Mouse (Mus musculus) limb, embryonic 11.5 days (tissue): Measurements from ENCODE around the gene Krt28. TPM values are rescaled to one million over a fixed set of nuclear protein-coding genes. Genes with fewer than 3 reads are reported as not detected.

ENCODE experiments used
- ATAC-seq: fragments of 200-750 bp; cut with Nextera tagmentation; 2 replicates; pipeline ENCODE4 v1.8.0; 2017; ENCODE audit warnings: low read depth; ENCODE audit not compliant: insufficient number of reproducible peaks, low FRiP score, low TSS enrichment
- DNase-seq: peaks from one replicate; pipeline ENCODE4 v3.0.0-alpha.2; 2015; ENCODE audit warnings: low spot score
- H3K27ac ChIP-seq: fragments of 300-500 bp; sonication (generic); replicated peaks from 2 replicates; pipeline ENCODE4 v1.5.1; 2014; ENCODE audit warnings: low read depth, mild to moderate bottlenecking, low read length
- H3K27me3 ChIP-seq: fragments of 300-500 bp; sonication (generic); 2 replicates; pipeline ENCODE4 v1.6.1; 2014; ENCODE audit warnings: mild to moderate bottlenecking, low read length, mixed read lengths; ENCODE audit not compliant: control insufficient read depth, insufficient read depth
- H3K36me3 ChIP-seq: fragments of 300-500 bp; sonication (generic); 2 replicates; pipeline ENCODE4 v1.6.1; 2014; ENCODE audit warnings: mild to moderate bottlenecking, low read length, moderate library complexity, mixed read lengths; ENCODE audit not compliant: control insufficient read depth, insufficient read depth
- H3K4me1 ChIP-seq: fragments of 300-500 bp; sonication (generic); 2 replicates; pipeline ENCODE4 v1.6.1; 2014; ENCODE audit warnings: low read length, mixed read lengths; ENCODE audit not compliant: control insufficient read depth, insufficient read depth
- H3K4me2 ChIP-seq: fragments of 300-500 bp; sonication (generic); 2 replicates; pipeline ENCODE4 v1.6.1; 2014; ENCODE audit warnings: low read depth, mild to moderate bottlenecking, moderate library complexity; ENCODE audit not compliant: severe bottlenecking
- H3K4me3 ChIP-seq: fragments of 300-500 bp; sonication (generic); 2 replicates; pipeline ENCODE4 v1.5.1; 2014; ENCODE audit warnings: low read depth, low read length
- H3K9ac ChIP-seq: fragments of 300-500 bp; sonication (generic); 2 replicates; pipeline ENCODE4 v1.6.1; 2014; ENCODE audit warnings: mild to moderate bottlenecking, low read length
- H3K9me3 ChIP-seq: fragments of 300-500 bp; sonication (generic); 2 replicates; pipeline ENCODE4 v1.6.1; 2016; ENCODE audit warnings: low read length; ENCODE audit not compliant: control insufficient read depth
- WGBS: fragments of 180-500 bp; shearing (Covaris S2); extraction: QIAGEN DNeasy Blood & Tissue Kit; methylation state at CpG from one replicate; pipeline ENCODE4 v1.1.7; 2014; 5-methylcytosine and 5-hydroxymethylcytosine counted together
- polyA plus RNA-seq: library from polyadenylated mRNA; unstranded; fragments of >200 nt; fragmentation: Nextera tagmentation; extraction: Ambion mirVana; gene quantifications from 2 replicates; pipeline ENCODE4 v1.2.1, GENCODE M21; 2014

The Krt28 gene
- polyA plus RNA-seq, 1 experiment from 2014 or later, result 0.47 TPM

GRCm38 (mm10) chr11:99388661-99389060 is 14.0 kb upstream of the Krt28 start:
- WGBS, result 90% methylated on average over 18 of the region's 18 CpGs
- Histone ChIP-seq H3K27me3 (no peaks in the 10 kb centered on the region), H3K27ac (no peak overlapping the region), H3K9me3 (no peaks in the 10 kb centered on the region), H3K4me2 (no peak overlapping the region), H3K4me3 (no peak overlapping the region), H3K9ac (no peak overlapping the region), H3K36me3 (no peaks in the 10 kb centered on the region), H3K4me1 (no peaks in the 10 kb centered on the region)
- no peak for ATAC-seq
- no peak for DNase-seq

- H3K27ac ChIP-seq, result peak overlapping the region; percentile 96
- peak overlapping the region; percentile 75 for H3K4me2 ChIP-seq
- 2% methylated on average over 71 of the region's 71 CpGs for WGBS
- H3K4me1 ChIP-seq, result no peaks in the 10 kb centered on the region
- H3K9me3 ChIP-seq, result no peaks in the 10 kb centered on the region
- H3K36me3 ChIP-seq, result no peaks in the 10 kb centered on the region
- H3K9ac ChIP-seq, result peak overlapping the region; percentile 78
- H3K4me3 ChIP-seq, result peak overlapping the region; percentile 49
- ATAC-seq (peak; percentile 72), DNase-seq (peak; percentile 92)
- no peaks in the 10 kb centered on the region for H3K27me3 ChIP-seq
These were observed 11.4 kb upstream of the Krt28 start for GRCm38 (mm10) chr11:99385813-99386721.

GRCm38 (mm10) chr11:99379568-99379967 is 4.9 kb upstream of the Krt28 start:
- H3K4me3 ChIP-seq, result no peak overlapping the region
- H3K4me1 ChIP-seq, result no peaks in the 10 kb centered on the region
- no peaks in the 10 kb centered on the region for H3K36me3 ChIP-seq
- no peak for ATAC-seq
- peak; percentile 82 for DNase-seq
- no peaks in the 10 kb centered on the region for H3K9me3 ChIP-seq
- no peak overlapping the region for H3K4me2 ChIP-seq
- H3K9ac ChIP-seq, result no peak overlapping the region
- no peak overlapping the region for H3K27ac ChIP-seq
- WGBS, result 24% methylated on average over 5 of the region's 5 CpGs
- H3K27me3 ChIP-seq, result no peaks in the 10 kb centered on the region

GRCm38 (mm10) chr11:99369853-99370451 is 4.8 kb downstream of the Krt28 start:
- no peak for ATAC-seq
- Histone ChIP-seq H3K27ac (no peak overlapping the region), H3K4me3 (no peak overlapping the region), H3K9me3 (no peaks in the 10 kb centered on the region), H3K27me3 (no peaks in the 10 kb centered on the region), H3K36me3 (no peaks in the 10 kb centered on the region), H3K9ac (no peak overlapping the region), H3K4me2 (no peak overlapping the region), H3K4me1 (no peaks in the 10 kb centered on the region)
- DNase-seq, result no peak
- 90% methylated on average over 8 of the region's 8 CpGs for WGBS

GRCm38 (mm10) chr11:99369229-99369628 is 5.5 kb downstream of the Krt28 start:
- Histone ChIP-seq H3K4me3 (no peak overlapping the region), H3K9me3 (no peaks in the 10 kb centered on the region), H3K36me3 (no peaks in the 10 kb centered on the region), H3K27ac (no peak overlapping the region), H3K4me2 (no peak overlapping the region), H3K27me3 (no peaks in the 10 kb centered on the region), H3K9ac (no peak overlapping the region), H3K4me1 (no peaks in the 10 kb centered on the region)
- peak; percentile 37 for DNase-seq
- ATAC-seq, result no peak
- 10% methylated on average over 3 of the region's 3 CpGs for WGBS

GRCm38 (mm10) chr11:99366791-99367190 is 7.9 kb downstream of the Krt28 start:
- Histone ChIP-seq H3K9ac (no peak overlapping the region), H3K9me3 (no peaks in the 10 kb centered on the region), H3K27ac (no peak overlapping the region), H3K36me3 (no peaks in the 10 kb centered on the region), H3K27me3 (no peaks in the 10 kb centered on the region), H3K4me2 (no peak overlapping the region), H3K4me1 (no peaks in the 10 kb centered on the region), H3K4me3 (no peak overlapping the region)
- 46% methylated on average over 10 of the region's 10 CpGs for WGBS
- DNase-seq, result no peak
- no peak for ATAC-seq

- Histone ChIP-seq H3K4me3 (no peak overlapping the region), H3K4me2 (no peak overlapping the region), H3K9me3 (no peaks in the 10 kb centered on the region), H3K4me1 (no peaks in the 10 kb centered on the region), H3K9ac (no peak overlapping the region), H3K36me3 (no peaks in the 10 kb centered on the region), H3K27ac (no peak overlapping the region), H3K27me3 (no peaks in the 10 kb centered on the region)
- ATAC-seq (no peak), DNase-seq (peak; percentile 64)
- WGBS, result 30% methylated on average over 9 of the region's 9 CpGs
These were observed 10.3 kb downstream of the Krt28 start for GRCm38 (mm10) chr11:99364412-99364811.

- ATAC-seq (no peak), DNase-seq (no peak)
- no peak overlapping the region for H3K9ac ChIP-seq
- WGBS, result 83% methylated on average over 8 of the region's 8 CpGs
- H3K27ac ChIP-seq, result no peak overlapping the region
- no peaks in the 10 kb centered on the region for H3K36me3 ChIP-seq
- no peaks in the 10 kb centered on the region for H3K9me3 ChIP-seq
- H3K4me1 ChIP-seq, result no peaks in the 10 kb centered on the region
- no peak overlapping the region for H3K4me2 ChIP-seq
- H3K27me3 ChIP-seq, result no peaks in the 10 kb centered on the region
- H3K4me3 ChIP-seq, result no peak overlapping the region
These were observed 13.3 kb downstream of the Krt28 start for GRCm38 (mm10) chr11:99361423-99361822.
